Mouse (Mus musculus) macrophage (primary cell): Measurements from ENCODE around the gene Ybx1. TPM values are rescaled to one million over a fixed set of nuclear protein-coding genes. Genes with fewer than 3 reads are reported as not detected.

ENCODE experiments used
- H3K27ac ChIP-seq: fragments of 350-480 bp; formaldehyde crosslinking; 2 replicates; pipeline ENCODE4 v1.9.0; 2021
- H3K36me3 ChIP-seq: fragments of 350-480 bp; formaldehyde crosslinking; 2 replicates; pipeline ENCODE4 v1.9.0; 2021; ENCODE audit errors: inconsistent target
- H3K4me3 ChIP-seq: fragments of 350-480 bp; formaldehyde crosslinking; 2 replicates; pipeline ENCODE4 v1.9.0; 2021; ENCODE audit errors: inconsistent target
- H3K79me2 ChIP-seq: fragments of 350-480 bp; formaldehyde crosslinking; 2 replicates; pipeline ENCODE4 v1.9.0; 2021; ENCODE audit errors: inconsistent target
- WGBS: methylation state at CpG from one replicate; pipeline ENCODE4 v1.1.7; 2026; ENCODE audit warnings: inconsistent platforms; ENCODE audit not compliant: missing documents; 5-methylcytosine and 5-hydroxymethylcytosine counted together
- polyA plus RNA-seq: library from polyadenylated mRNA; stranded (reverse); fragments of 250-400 nt; gene quantifications from 3 replicates; pipeline ENCODE4 v1.2.4, GENCODE M21; 2018; ENCODE audit warnings: inconsistent platforms

Ybx1 gene
- polyA plus RNA-seq, 1 experiment from 2014 or later = 1,591 TPM

GRCm38 (mm10) chr4:119234348-119234747 lies 60.1 kb downstream of the Ybx1 start:
- H3K27ac ChIP-seq = no peak overlapping the region
- no peak overlapping the region for H3K4me3 ChIP-seq
- H3K36me3 ChIP-seq = no peaks in the 10 kb centered on the region
- no peaks in the 10 kb centered on the region for H3K79me2 ChIP-seq
- 91% methylated on average over 3 of the region's 3 CpGs for WGBS

DNA sequence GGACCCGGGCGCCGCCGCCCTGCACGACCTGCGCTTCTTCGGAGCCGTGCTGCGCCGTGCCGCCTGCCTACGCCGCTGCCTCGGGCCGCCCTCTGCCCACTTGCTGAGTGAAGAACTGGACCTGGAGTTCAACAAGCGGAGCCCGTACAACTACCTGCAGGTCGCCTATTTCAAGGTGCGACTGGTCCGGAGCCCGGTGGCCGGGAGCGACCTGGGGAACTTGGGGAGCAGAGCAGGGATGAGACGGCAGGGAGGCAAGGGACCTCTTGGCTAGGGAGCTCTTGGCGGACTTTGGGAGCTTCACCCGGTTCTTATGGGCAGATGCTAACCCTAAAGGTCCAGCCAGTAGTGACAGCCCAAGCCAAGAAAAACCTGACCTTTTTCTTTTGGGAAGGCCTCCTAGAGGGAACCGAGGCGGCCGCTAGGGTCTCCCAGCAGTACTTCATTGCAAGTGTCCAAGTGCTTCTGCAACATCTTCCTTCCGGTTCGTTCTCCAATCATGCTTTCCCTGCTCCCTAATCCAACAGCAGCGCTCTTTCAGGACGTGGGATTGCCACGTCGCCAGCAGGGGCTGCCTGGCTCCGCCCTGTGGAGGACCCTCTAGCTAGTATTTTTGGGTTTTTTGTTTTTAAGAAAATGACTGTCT lies 61.0 kb downstream of the Ybx1 start:
- 2% methylated on average over 36 of the region's 36 CpGs for WGBS
- peak overlapping the region; percentile 55 for H3K4me3 ChIP-seq
- H3K27ac ChIP-seq = no peak overlapping the region
- H3K79me2 ChIP-seq = no peaks in the 10 kb centered on the region
- no peaks in the 10 kb centered on the region for H3K36me3 ChIP-seq

DNA sequence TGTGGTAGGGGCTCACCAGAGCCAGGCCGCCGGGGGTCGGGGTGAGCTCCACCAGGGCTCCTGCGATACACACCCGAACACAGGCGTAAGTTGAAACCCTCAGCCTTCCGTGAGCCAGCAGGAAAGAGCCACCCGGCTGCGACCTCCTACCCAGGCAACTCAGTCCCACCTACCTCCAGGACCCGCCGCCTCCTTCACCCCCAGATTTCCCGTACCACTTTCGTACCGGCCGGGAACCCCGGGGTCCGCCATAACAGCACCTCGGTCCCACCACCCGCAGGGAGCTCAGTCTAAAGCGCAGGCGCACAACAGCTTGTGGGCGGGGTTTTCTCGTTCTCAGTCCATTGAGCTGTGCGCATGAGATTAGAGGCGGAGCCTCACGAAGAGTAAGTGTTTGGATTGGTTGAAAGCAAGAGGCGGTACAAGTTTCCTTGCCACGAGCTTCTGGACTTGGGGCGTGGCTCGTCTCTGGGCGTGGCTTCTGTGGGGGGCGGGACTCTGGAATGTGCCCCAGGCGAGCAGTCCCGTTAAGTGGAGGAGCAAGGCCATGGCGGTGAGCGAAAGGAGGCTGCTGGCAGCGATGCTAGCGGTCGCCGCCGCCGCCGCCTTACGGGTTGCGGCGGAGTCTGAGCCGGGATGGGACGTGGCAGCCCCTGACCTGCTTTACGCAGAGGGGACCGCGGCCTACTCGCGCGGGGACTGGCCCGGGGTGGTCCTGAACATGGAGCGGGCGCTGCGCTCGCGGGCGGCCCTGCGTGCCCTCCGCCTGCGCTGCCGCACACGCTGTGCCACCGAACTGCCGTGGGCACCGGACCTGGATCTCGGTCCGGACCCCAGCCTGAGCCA lies 61.8 kb downstream of the Ybx1 start, which contains the start of the genes AU022252 and P3h1:
Gene AU022252 (minus strand): TSS at position 303 of the 846 bp plus-strand sequence.
Gene P3h1 (plus strand): TSS at position 506 of the 846 bp plus-strand sequence.
- WGBS = under 1% methylated on average over 70 of the region's 71 CpGs
- H3K79me2 ChIP-seq = no peaks in the 10 kb centered on the region
- peak within 1 kb of the TSS; percentile 24 for H3K27ac ChIP-seq
- H3K36me3 ChIP-seq = no peaks in the 10 kb centered on the region
- H3K4me3 ChIP-seq = peak within 1 kb of the TSS; percentile 80

Other genes with a start within 250 kb of the Ybx1 start
- gene Slc2a1, start 185.9 kb downstream of the Ybx1 start, polyA plus RNA-seq = 5.5 to 14.5 TPM (median 7.5 TPM) in 3 replicates
- 1.2 to 2.2 TPM (median 1.6 TPM) in 3 replicates for gene Zfp691, start 120.4 kb downstream of the Ybx1 start, polyA plus RNA-seq
- gene Ermap, start 104.6 kb downstream of the Ybx1 start, polyA plus RNA-seq = not detected in 3 replicates
- 6.9 to 28.4 TPM (median 27.3 TPM) in 3 replicates for gene Svbp, start 99.3 kb downstream of the Ybx1 start, polyA plus RNA-seq
- not detected in 3 replicates for gene Tmem269, start 76.4 kb downstream of the Ybx1 start, polyA plus RNA-seq
- gene AU022252, start 61.9 kb downstream of the Ybx1 start, polyA plus RNA-seq = 3.0 to 4.3 TPM (median 3.1 TPM) in 3 replicates
- 4.6 to 7.6 TPM (median 5.8 TPM) in 3 replicates for gene P3h1, start 61.7 kb downstream of the Ybx1 start, polyA plus RNA-seq
- not detected in 3 replicates for gene Cldn19, start 39.2 kb downstream of the Ybx1 start, polyA plus RNA-seq
- 19.8 to 39.9 TPM (median 33.9 TPM) in 3 replicates for gene Ppih, start 25.9 kb upstream of the Ybx1 start, polyA plus RNA-seq
- gene Ccdc30, start 120.9 kb upstream of the Ybx1 start, polyA plus RNA-seq = not detected in 3 replicates
- 8.4 to 12.4 TPM (median 9.1 TPM) in 3 replicates for gene Ppcs, start 127.8 kb upstream of the Ybx1 start, polyA plus RNA-seq
- not detected in 3 replicates for gene Zmynd12, start 128.2 kb upstream of the Ybx1 start, polyA plus RNA-seq
- not detected in 3 replicates for gene Rimkla, start 198.0 kb upstream of the Ybx1 start, polyA plus RNA-seq
- gene Foxj3, start 242.4 kb upstream of the Ybx1 start, polyA plus RNA-seq = 14.0 to 23.3 TPM (median 18.3 TPM) in 3 replicates
- 1.6 to 2.7 TPM (median 2.4 TPM) in 3 replicates for gene Frg2f1, start 244.9 kb upstream of the Ybx1 start, polyA plus RNA-seq